Mouse (Mus musculus): ENCODE measurements around the gene Tnrc6b.
"Not testable (repeated sequence)": the region's sequence is repeated elsewhere in the genome, so short reads cannot be mapped to it uniquely, and the experiment has no call there.

Gene Tnrc6b

GRCm38 (mm10) chr15:80797757-80798156 is 86.6 kb downstream of the Tnrc6b start:
- DNase-seq, result peak; percentile 34

- DNase-seq, result peak; percentile 95
These were observed 87.4 kb downstream of the Tnrc6b start for GRCm38 (mm10) chr15:80798367-80799073.

GRCm38 (mm10) chr15:80799074-80799633 is 88.0 kb downstream of the Tnrc6b start:
- DNase-seq, result peak; percentile 31

GRCm38 (mm10) chr15:80799634-80800137 is 88.6 kb downstream of the Tnrc6b start:
- peak; percentile 65 for DNase-seq

- no peak for DNase-seq
These were observed 89.1 kb downstream of the Tnrc6b start for GRCm38 (mm10) chr15:80800201-80800600.

- no peak for DNase-seq
These were observed 89.7 kb downstream of the Tnrc6b start for GRCm38 (mm10) chr15:80800765-80801164.

- DNase-seq, result no peak
These were observed 90.5 kb downstream of the Tnrc6b start for GRCm38 (mm10) chr15:80801597-80801996.

GRCm38 (mm10) chr15:80807162-80807561 is 96.0 kb downstream of the Tnrc6b start:
- no peak for DNase-seq

GRCm38 (mm10) chr15:80810226-80810625 is 99.1 kb downstream of the Tnrc6b start:
- DNase-seq, result no peak

GRCm38 (mm10) chr15:80812840-80813239 is 101.7 kb downstream of the Tnrc6b start:
- no peak for DNase-seq

GRCm38 (mm10) chr15:80814792-80815191 is 103.7 kb downstream of the Tnrc6b start:
- no peak for DNase-seq

- no peak for DNase-seq
These were observed 111.2 kb downstream of the Tnrc6b start for GRCm38 (mm10) chr15:80822276-80822675.

GRCm38 (mm10) chr15:80831170-80831569 is 120.1 kb downstream of the Tnrc6b start:
- DNase-seq, result no peak

- DNase-seq, result no peak
These were observed 121.7 kb downstream of the Tnrc6b start for GRCm38 (mm10) chr15:80832808-80833207.

- DNase-seq, result no peak
These were observed 125.1 kb downstream of the Tnrc6b start for GRCm38 (mm10) chr15:80836246-80836645.

GRCm38 (mm10) chr15:80838836-80839235 is 127.7 kb downstream of the Tnrc6b start:
- no peak for DNase-seq

GRCm38 (mm10) chr15:80839653-80840420 is 128.7 kb downstream of the Tnrc6b start:
- no peak for DNase-seq

GRCm38 (mm10) chr15:80844262-80844661 is 133.1 kb downstream of the Tnrc6b start:
- no peak for DNase-seq

- no peak for DNase-seq
These were observed 133.8 kb downstream of the Tnrc6b start for GRCm38 (mm10) chr15:80844926-80845325.

GRCm38 (mm10) chr15:80850004-80850403 is 138.9 kb downstream of the Tnrc6b start:
- no peak for DNase-seq

- no peak for DNase-seq
These were observed 139.8 kb downstream of the Tnrc6b start for GRCm38 (mm10) chr15:80850682-80851475.

GRCm38 (mm10) chr15:80852122-80852521 is 141.0 kb downstream of the Tnrc6b start:
- no peak for DNase-seq

GRCm38 (mm10) chr15:80852527-80852926 is 141.4 kb downstream of the Tnrc6b start:
- DNase-seq, result not testable (repeated sequence)

Measured in right cerebral cortex, adult 18-20 months (tissue).